Mouse (Mus musculus): ENCODE measurements at regions not wholly inside any gene's neighbourhood (a gene's known extent, or its start where the extent isn't known, plus 50 kb on each side); places are given as distances from the start of the nearest gene placed in this dataset.

GRCm38 (mm10) chr8:103370394-103370793, 585.0 kb upstream of the Cdh11 start:
- no peaks in the 10 kb centered on the region for H3K9me3 ChIP-seq (ENCODE audit: control insufficient read depth, insufficient read depth, low read depth, low read length)
- H3K9ac ChIP-seq (ENCODE audit: insufficient read depth, low read depth, low read length, poor library complexity, severe bottlenecking): no peak overlapping the region
- DNase-seq (ENCODE audit: low read depth, low spot score): no peak
- no peak for TF ChIP-seq ZC3H11A (IDR thresholded peaks at IDR 0.05; ENCODE audit: borderline replicate concordance, low read depth, low read length)
- TF ChIP-seq MAFK (IDR thresholded peaks at IDR 0.05; ENCODE audit: insufficient read depth, low read depth, low read length): no peak
- no peak for TF ChIP-seq CHD2 (IDR thresholded peaks at IDR 0.05; ENCODE audit: low read depth, low read length)
- no peak for TF ChIP-seq HCFC1 (IDR thresholded peaks at IDR 0.05; ENCODE audit: borderline replicate concordance, insufficient read depth, low read length)
- TF ChIP-seq ZNF384 (IDR thresholded peaks at IDR 0.05; ENCODE audit: low read depth, low read length): no peak
- in situ Hi-C loops (cut with MboI; ENCODE audit: low sequenced_read_pairs in 2 of 2, unreplicated experiment in 2 of 2): no loop called here
- no peak overlapping the region for H3K4me3 ChIP-seq (ENCODE audit: insufficient read depth in 1 of 2, low read depth in 1 of 2, low read length in 2 of 2, poor library complexity in 1 of 2, severe bottlenecking in 1 of 2)
- no peak overlapping the region for H3K27ac ChIP-seq (ENCODE audit: insufficient read depth, low read depth, low read length, poor library complexity, severe bottlenecking)
- H3K36me3 ChIP-seq (ENCODE audit: control insufficient read depth, insufficient read depth, low read length, poor library complexity, severe bottlenecking): no peaks in the 10 kb centered on the region
- no peaks in the 10 kb centered on the region for H3K4me1 ChIP-seq (ENCODE audit: control insufficient read depth in 2 of 2, insufficient read depth in 2 of 2, low read length in 2 of 2, poor library complexity in 1 of 2)

GRCm38 (mm10) chr8:103373007-103373406, 587.6 kb upstream of the Cdh11 start:
- no peak overlapping the region for H3K9ac ChIP-seq (ENCODE audit: insufficient read depth, low read depth, low read length, poor library complexity, severe bottlenecking)
- H3K9me3 ChIP-seq (ENCODE audit: control insufficient read depth, insufficient read depth, low read depth, low read length): no peaks in the 10 kb centered on the region
- DNase-seq (ENCODE audit: low read depth, low spot score): no peak
- no peaks in the 10 kb centered on the region for H3K36me3 ChIP-seq (ENCODE audit: control insufficient read depth, insufficient read depth, low read length, poor library complexity, severe bottlenecking)
- in situ Hi-C loops (cut with MboI; ENCODE audit: low sequenced_read_pairs in 2 of 2, unreplicated experiment in 2 of 2): no loop called here
- H3K4me1 ChIP-seq (ENCODE audit: control insufficient read depth in 2 of 2, insufficient read depth in 2 of 2, low read length in 2 of 2, poor library complexity in 1 of 2): no peaks in the 10 kb centered on the region
- H3K4me3 ChIP-seq (ENCODE audit: insufficient read depth in 1 of 2, low read depth in 1 of 2, low read length in 2 of 2, poor library complexity in 1 of 2, severe bottlenecking in 1 of 2): no peak overlapping the region
- H3K27ac ChIP-seq (ENCODE audit: insufficient read depth, low read depth, low read length, poor library complexity, severe bottlenecking): no peak overlapping the region
- TF ChIP-seq MAFK (IDR thresholded peaks at IDR 0.05; ENCODE audit: insufficient read depth, low read depth, low read length) (no peak), ZC3H11A (IDR thresholded peaks at IDR 0.05; ENCODE audit: borderline replicate concordance, low read depth, low read length) (no peak), CHD2 (IDR thresholded peaks at IDR 0.05; ENCODE audit: low read depth, low read length) (no peak), ZNF384 (IDR thresholded peaks at IDR 0.05; ENCODE audit: low read depth, low read length) (no peak), HCFC1 (IDR thresholded peaks at IDR 0.05; ENCODE audit: borderline replicate concordance, insufficient read depth, low read length) (no peak)

GRCm38 (mm10) chr8:103374151-103374550, 588.7 kb upstream of the Cdh11 start:
- no peak for TF ChIP-seq MAFK (IDR thresholded peaks at IDR 0.05; ENCODE audit: insufficient read depth, low read depth, low read length)
- TF ChIP-seq CHD2 (IDR thresholded peaks at IDR 0.05; ENCODE audit: low read depth, low read length): no peak
- TF ChIP-seq HCFC1 (IDR thresholded peaks at IDR 0.05; ENCODE audit: borderline replicate concordance, insufficient read depth, low read length): no peak
- TF ChIP-seq ZC3H11A (IDR thresholded peaks at IDR 0.05; ENCODE audit: borderline replicate concordance, low read depth, low read length): no peak
- TF ChIP-seq ZNF384 (IDR thresholded peaks at IDR 0.05; ENCODE audit: low read depth, low read length): no peak
- H3K9ac ChIP-seq (ENCODE audit: insufficient read depth, low read depth, low read length, poor library complexity, severe bottlenecking): no peak overlapping the region
- H3K4me1 ChIP-seq (ENCODE audit: control insufficient read depth in 2 of 2, insufficient read depth in 2 of 2, low read length in 2 of 2, poor library complexity in 1 of 2): no peaks in the 10 kb centered on the region
- in situ Hi-C loops (cut with MboI; ENCODE audit: low sequenced_read_pairs in 2 of 2, unreplicated experiment in 2 of 2): no loop called here
- no peak overlapping the region for H3K4me3 ChIP-seq (ENCODE audit: insufficient read depth in 1 of 2, low read depth in 1 of 2, low read length in 2 of 2, poor library complexity in 1 of 2, severe bottlenecking in 1 of 2)
- H3K36me3 ChIP-seq (ENCODE audit: control insufficient read depth, insufficient read depth, low read length, poor library complexity, severe bottlenecking): no peaks in the 10 kb centered on the region
- no peaks in the 10 kb centered on the region for H3K9me3 ChIP-seq (ENCODE audit: control insufficient read depth, insufficient read depth, low read depth, low read length)
- H3K27ac ChIP-seq (ENCODE audit: insufficient read depth, low read depth, low read length, poor library complexity, severe bottlenecking): no peak overlapping the region
- no peak for DNase-seq (ENCODE audit: low read depth, low spot score)

- in situ Hi-C loops (cut with MboI; ENCODE audit: low sequenced_read_pairs in 2 of 2, unreplicated experiment in 2 of 2): no loop called here
- no peak overlapping the region for H3K27ac ChIP-seq (ENCODE audit: insufficient read depth, low read depth, low read length, poor library complexity, severe bottlenecking)
- no peak for DNase-seq (ENCODE audit: low read depth, low spot score)
- no peaks in the 10 kb centered on the region for H3K4me1 ChIP-seq (ENCODE audit: control insufficient read depth in 2 of 2, insufficient read depth in 2 of 2, low read length in 2 of 2, poor library complexity in 1 of 2)
- no peaks in the 10 kb centered on the region for H3K9me3 ChIP-seq (ENCODE audit: control insufficient read depth, insufficient read depth, low read depth, low read length)
- H3K4me3 ChIP-seq (ENCODE audit: insufficient read depth in 1 of 2, low read depth in 1 of 2, low read length in 2 of 2, poor library complexity in 1 of 2, severe bottlenecking in 1 of 2): no peak overlapping the region
- H3K36me3 ChIP-seq (ENCODE audit: control insufficient read depth, insufficient read depth, low read length, poor library complexity, severe bottlenecking): no peaks in the 10 kb centered on the region
- no peak for TF ChIP-seq ZNF384 (IDR thresholded peaks at IDR 0.05; ENCODE audit: low read depth, low read length)
- no peak for TF ChIP-seq HCFC1 (IDR thresholded peaks at IDR 0.05; ENCODE audit: borderline replicate concordance, insufficient read depth, low read length)
- no peak for TF ChIP-seq MAFK (IDR thresholded peaks at IDR 0.05; ENCODE audit: insufficient read depth, low read depth, low read length)
- no peak for TF ChIP-seq CHD2 (IDR thresholded peaks at IDR 0.05; ENCODE audit: low read depth, low read length)
- TF ChIP-seq ZC3H11A (IDR thresholded peaks at IDR 0.05; ENCODE audit: borderline replicate concordance, low read depth, low read length): no peak
- H3K9ac ChIP-seq (ENCODE audit: insufficient read depth, low read depth, low read length, poor library complexity, severe bottlenecking): no peak overlapping the region
These were observed 593.1 kb upstream of the Cdh11 start for GRCm38 (mm10) chr8:103378545-103378944.

- H3K4me3 ChIP-seq (ENCODE audit: insufficient read depth in 1 of 2, low read depth in 1 of 2, low read length in 2 of 2, poor library complexity in 1 of 2, severe bottlenecking in 1 of 2): no peak overlapping the region
These were observed 596.1 kb upstream of the Cdh11 start for GRCm38 (mm10) chr8:103381575-103381974.

More at GRCm38 (mm10) chr8:103381575-103381974, 596.1 kb upstream of the Cdh11 start:
- DNase-seq (ENCODE audit: low read depth, low spot score): no peak
- Histone ChIP-seq H3K9me3 (ENCODE audit: control insufficient read depth, insufficient read depth, low read depth, low read length) (no peaks in the 10 kb centered on the region), H3K9ac (ENCODE audit: insufficient read depth, low read depth, low read length, poor library complexity, severe bottlenecking) (no peak overlapping the region), H3K4me1 (ENCODE audit: control insufficient read depth in 2 of 2, insufficient read depth in 2 of 2, low read length in 2 of 2, poor library complexity in 1 of 2) (no peaks in the 10 kb centered on the region), H3K36me3 (ENCODE audit: control insufficient read depth, insufficient read depth, low read length, poor library complexity, severe bottlenecking) (no peaks in the 10 kb centered on the region), H3K27ac (ENCODE audit: insufficient read depth, low read depth, low read length, poor library complexity, severe bottlenecking) (no peak overlapping the region)
- in situ Hi-C loops (cut with MboI; ENCODE audit: low sequenced_read_pairs in 2 of 2, unreplicated experiment in 2 of 2): no loop called here
- TF ChIP-seq ZC3H11A (IDR thresholded peaks at IDR 0.05; ENCODE audit: borderline replicate concordance, low read depth, low read length): no peak
- TF ChIP-seq ZNF384 (IDR thresholded peaks at IDR 0.05; ENCODE audit: low read depth, low read length): no peak
- TF ChIP-seq MAFK (IDR thresholded peaks at IDR 0.05; ENCODE audit: insufficient read depth, low read depth, low read length): no peak
- no peak for TF ChIP-seq HCFC1 (IDR thresholded peaks at IDR 0.05; ENCODE audit: borderline replicate concordance, insufficient read depth, low read length)
- TF ChIP-seq CHD2 (IDR thresholded peaks at IDR 0.05; ENCODE audit: low read depth, low read length): no peak
